Mouse (Mus musculus) thymus, postnatal 25 days (tissue): ENCODE measurements around the gene Krt17.
"Not testable (repeated sequence)": the region's sequence is repeated elsewhere in the genome, so short reads cannot be mapped to it uniquely, and the experiment has no call there.

Experiments
- DNase-seq: peaks from one replicate; pipeline ENCODE4 v3.0.0; 2022

The Krt17 gene

DNA sequence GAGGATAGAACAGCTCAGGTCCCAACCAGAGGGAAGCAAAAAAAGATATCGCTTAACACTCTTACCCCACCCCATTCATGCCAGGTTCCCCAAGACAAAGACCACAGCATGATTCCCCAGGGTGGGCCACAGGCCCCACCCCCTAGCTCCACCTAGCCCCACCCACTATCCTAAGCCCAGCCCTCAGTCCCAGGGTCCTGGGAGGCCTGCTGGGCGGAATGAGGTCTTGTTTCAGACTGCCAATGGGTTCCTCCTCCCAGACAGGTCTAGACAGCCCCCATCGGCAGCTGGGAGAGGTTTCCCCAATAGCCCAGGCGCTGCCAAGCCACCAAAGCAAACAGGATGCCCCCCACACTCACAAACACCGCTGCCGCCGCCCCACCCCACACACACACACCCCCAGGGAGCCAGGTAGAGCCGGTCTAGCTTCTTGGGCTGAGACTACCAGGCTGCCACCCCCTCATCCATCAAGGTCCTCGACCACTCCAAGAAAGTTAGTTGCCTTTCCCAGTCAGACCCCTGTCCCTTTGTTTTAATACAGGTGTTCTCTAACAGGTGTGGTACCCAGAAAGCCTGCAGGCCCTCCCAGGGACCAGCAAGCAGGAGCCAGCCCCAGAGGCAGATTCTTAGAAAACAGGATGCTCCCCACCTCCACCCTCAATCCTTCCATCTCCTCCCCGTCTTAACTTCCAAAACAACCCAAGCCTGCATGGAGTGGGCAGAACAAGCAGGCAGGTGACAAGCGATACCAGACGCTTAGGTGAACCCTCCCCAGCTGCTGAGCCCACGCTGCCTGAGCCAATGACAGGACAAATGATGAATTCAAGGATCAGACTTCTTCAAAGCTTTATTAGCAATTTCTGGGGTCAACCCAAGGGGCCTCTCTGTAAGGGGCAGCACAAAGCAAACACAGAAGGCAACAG lies 1.5 kb upstream of the Krt17 start:
- DNase-seq = no peak

DNA sequence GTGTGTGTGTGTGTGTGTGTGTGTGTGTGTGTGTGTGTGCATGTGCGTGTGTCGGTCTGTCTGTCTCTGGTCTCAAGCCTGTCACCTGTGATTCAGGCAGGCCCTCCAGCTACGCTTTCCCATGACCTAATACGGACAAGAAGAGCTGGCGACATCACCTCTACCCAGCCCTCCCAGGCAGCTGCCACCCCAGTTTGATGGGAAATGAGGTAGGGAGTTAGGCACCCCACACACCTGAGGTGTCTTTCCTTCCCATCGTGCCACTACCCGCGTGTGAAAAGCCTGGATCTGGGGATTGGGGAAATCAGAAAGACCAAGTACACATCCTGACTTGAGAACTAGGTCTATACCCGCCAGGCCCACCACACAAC lies 391 bp upstream of the Krt17 start:
- no peak for DNase-seq

DNA sequence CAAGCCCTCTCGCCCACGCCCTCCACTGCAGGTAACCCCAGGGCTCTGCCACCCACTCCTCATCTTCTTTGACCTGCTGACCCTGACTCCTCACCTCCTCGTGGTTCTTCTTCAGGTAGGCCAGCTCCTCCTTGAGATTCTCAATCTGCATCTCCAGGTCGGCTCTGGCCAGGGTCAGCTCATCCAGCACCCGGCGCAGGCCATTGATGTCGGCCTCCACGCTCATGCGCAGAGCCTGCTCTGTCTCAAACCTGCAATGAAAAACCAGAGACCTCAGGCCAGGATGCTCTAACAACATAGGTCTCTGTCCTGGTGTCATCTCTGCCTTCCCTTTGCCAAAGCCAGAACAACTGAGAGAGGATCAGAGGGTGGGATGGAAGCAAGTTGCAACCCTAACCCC lies 1.8 kb downstream of the Krt17 start:
- DNase-seq = no peak

DNA sequence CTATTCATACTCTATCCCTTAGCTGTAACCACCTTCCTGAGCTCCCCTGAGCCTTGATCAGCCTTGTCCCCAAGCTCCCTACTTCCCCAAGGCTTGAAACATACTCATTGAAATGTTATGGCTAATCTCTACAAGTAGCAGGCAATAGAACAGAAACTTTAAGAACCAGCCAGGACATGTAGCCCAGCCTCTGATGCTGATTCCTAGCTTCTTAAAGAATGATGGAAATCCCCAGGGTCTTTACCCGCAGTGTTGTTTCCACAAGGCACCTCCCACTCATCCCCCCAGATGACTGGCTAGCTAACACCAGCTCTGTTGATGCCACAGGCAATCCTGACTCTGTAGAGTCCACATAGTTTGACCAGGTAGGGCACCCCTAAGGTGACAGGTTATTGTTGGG lies 2.9 kb downstream of the Krt17 start:
- no peak for DNase-seq

DNA sequence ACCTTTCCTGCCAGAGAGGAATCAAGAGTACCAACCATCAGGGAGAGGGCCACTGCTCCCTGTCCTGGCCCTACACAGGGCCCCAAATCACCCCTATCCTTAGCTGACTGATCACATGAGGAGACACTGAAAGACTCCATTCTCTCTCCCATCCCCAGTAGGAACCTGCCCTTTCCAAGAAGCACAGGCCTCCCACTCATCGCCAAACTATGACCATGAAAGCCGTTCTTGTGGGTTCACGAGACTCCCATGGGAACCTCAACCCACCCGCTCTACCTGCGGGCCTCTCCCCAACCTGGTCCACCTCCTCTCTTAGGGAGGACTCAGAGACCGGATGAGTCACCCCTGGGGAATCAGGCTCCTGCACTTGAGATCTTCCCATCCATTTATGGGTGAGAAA lies 5.3 kb downstream of the Krt17 start:
- no peak for DNase-seq

DNA sequence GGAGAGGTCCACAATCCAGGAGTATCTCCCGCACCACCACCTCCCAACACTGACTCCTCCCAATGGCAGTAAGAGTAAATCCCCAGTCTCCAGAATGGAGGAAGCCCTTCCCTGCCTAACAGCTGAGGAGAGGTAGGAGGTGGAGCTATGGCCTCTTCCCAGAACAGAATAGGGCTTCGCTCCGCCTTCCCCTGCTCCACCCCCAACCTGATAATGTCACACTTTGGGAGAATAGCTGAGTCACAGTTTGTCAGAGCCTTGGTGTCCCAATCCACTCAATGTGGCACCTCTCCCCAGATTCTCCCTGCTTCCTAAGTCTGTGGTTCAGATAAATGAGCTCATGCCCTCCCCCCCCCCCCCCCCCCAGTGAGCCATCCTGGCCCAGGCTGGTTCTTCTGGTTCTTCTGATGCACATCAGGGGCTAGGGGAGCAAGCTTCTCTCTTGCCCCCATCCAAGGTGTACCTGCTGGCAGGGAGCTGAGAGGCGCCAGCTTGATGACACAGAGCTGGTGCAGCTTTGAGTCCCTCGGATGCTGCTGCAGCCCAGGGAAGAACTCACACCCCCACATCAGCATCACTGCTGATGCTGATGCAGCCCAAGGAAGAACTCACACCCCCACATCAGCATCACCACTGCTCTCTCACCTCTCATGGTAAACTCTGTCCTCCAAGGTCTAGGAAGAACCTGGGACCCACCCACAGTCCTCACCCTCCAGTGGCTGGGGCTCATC lies 6.3 kb downstream of the Krt17 start:
- DNase-seq = no peak

DNA sequence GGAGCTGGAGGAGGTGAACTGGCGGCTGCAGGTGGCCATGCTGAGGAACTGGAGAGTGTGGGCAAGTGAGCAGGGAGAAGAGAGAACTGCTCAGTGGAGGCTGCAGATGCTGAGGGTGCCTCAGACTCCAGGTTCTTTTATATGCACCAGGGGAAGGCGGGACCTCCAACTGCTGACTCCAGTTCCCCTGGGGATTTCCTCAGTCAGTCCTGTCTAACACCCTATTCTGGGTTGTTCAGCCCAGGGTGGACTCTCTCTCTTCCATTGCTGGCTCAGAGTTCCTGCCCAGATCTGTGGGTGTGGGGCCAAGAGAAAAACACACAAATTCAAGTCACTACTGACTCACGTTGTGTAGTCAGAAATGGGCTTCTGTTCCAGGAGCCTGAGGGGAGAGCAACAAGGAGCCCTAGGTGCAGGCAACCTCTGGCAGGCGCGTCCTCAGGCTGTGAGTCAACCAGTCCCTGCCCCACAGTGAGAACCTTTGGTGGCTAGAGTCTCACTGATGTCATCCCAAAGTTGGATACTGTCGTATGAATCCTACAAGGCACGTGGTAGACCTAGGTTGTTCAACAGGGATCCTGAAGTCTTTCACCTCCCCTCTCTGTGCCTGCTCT lies 11.9 kb downstream of the Krt17 start, which contains the start of gene Krt16:
Gene Krt16 (minus strand): TSS at position 51 of the 614 bp plus-strand sequence.
- DNase-seq = no peak

DNA sequence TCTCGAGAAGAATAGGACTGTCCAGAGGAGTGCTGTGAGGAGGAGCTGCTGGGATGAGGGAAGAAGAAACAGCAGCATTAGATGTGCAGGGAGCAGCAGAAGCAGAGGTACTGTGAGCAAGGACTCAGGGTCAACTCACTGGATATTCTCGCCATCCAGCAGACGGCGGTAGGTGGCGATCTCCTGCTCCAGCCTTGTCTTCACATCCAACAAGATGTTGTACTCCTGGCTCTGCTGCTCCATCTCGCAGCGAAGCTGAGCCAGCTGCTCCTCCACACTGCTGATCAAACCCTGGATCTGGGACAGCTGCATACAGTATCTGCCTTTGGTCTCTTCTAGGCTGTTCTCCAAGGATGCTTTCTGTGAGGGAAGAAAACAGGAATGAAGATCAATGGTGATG lies 14.4 kb downstream of the Krt17 start:
- DNase-seq = not testable (repeated sequence)

DNA sequence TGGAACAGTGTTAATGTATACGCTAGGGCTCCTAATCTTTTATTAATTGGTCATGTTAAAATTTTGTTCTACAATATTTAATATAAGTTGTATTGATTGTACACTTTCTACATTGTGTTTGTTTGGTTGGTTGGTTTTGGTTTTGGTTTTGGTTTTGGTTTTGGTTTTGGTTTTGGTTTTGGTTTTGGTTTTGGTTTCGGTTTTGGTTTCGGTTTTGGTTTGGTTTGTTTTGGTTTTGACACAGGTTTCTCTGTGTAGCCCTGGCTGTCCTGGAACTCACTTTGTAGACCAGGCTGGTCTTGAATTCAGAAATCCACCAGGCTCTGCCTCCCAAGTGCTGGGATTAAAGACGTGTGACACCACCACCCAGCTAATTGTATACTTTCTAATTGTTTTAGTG lies 20.6 kb downstream of the Krt17 start:
- not testable (repeated sequence) for DNase-seq

DNA sequence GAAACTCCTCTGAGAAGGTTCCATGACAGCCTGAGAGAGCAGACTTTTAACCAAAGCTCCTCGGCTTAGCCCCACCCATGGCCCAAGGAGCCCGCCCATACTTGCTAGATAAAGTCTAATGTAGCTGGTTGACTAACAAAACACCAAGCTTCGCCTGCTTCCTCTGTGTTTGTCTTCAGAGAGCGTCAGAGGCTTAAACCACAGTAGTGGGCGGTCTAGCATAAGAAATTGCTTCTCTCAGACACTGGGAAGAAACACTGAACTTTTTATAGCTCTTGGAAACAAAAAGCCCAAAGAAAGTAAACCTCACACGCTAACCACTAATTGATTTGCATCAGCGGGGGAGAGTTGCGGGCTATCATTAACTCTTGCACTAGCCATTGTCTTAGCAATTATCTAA lies 39.1 kb downstream of the Krt17 start:
- DNase-seq = no peak

DNA sequence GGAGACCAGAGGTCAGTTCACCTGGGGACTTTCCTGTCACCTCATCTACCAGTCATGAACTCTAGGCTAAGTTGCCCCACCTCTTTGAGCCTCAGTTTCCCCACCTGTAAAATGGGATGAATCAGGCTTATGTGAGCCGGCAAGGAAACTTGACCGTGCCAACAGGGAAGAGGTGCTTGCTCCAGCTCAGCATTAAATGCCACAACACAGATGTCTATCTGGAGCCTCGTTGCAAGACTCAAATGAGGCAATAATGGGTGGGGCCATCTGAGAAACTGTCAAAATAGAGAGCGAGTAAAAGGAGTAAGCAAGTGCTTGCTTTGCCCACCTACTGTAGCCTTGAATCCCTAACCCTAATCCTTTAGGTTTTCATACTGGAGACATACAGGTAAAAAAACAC lies 41.5 kb downstream of the Krt17 start:
- no peak for DNase-seq

DNA sequence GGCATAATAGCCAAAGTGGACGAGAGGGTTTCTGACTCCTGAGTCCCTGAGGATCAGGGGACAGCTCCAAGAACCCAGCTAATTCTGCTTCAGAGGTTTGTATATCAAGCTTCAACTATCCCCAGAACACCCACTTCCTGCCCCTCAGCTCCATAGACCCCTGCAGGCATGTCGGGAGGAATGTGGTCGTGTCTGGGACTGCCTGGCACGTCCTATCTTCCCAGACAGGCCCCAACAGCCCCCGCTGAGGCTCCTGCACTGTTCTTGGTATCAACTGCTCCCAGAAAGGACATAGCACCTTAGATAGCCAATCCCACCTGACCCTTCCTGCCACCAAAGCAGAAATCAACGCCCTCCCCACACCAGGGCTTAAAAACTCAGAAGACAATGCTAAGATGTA lies 52.3 kb downstream of the Krt17 start:
- DNase-seq = no peak

DNA sequence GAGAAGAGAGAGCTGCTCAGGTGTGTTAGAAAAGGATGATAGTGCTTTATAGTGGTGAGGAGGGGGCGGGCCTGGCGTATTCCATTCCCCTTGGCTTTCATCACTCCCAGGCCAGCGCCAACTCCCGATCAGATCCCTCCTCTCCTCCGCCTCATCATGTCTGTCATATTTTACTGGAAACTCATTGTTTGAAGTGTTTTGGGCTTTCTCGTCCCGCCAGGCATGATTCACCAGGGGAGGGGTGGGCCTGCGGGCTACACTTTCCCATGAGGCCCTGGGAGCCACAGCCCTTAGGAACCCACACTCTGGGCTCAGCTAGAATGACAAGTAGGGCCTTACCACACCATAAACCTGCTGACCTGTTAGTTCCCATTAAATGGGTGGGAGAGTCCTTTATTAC lies 53.3 kb downstream of the Krt17 start, which contains the start of gene Krt14:
Gene Krt14 (minus strand): TSS at position 51 of the 400 bp plus-strand sequence.
- no peak for DNase-seq
